Mouse (Mus musculus) right cerebral cortex, postnatal 25 days (tissue): ENCODE measurements at regions not wholly inside any gene's neighbourhood (a gene's known extent, or its start where the extent isn't known, plus 50 kb on each side); places are given as distances from the start of the nearest gene placed in this dataset.

Source experiments
- DNase-seq: peaks from one replicate; pipeline ENCODE4 v3.0.0; 2022

DNA sequence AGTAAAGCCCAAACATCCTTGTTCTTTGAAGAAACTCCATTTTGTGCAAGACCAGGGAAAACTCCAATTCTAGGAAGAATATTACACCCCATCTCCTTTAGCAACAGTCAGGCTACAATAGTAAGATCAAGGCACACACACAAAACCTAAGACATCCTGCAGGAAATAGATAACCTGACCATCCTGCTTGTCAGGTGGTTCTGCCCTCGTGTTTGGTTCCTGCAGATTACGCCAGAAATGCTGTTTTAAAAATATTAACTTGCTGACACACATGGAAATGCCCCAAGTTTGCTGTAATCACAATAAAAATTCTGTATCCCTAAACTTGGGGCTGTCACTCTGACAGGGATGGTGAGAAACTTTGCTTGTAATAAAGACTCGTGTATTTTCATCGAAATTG, 251.6 kb downstream of the Kcnj3 start:
- no peak for DNase-seq

DNA sequence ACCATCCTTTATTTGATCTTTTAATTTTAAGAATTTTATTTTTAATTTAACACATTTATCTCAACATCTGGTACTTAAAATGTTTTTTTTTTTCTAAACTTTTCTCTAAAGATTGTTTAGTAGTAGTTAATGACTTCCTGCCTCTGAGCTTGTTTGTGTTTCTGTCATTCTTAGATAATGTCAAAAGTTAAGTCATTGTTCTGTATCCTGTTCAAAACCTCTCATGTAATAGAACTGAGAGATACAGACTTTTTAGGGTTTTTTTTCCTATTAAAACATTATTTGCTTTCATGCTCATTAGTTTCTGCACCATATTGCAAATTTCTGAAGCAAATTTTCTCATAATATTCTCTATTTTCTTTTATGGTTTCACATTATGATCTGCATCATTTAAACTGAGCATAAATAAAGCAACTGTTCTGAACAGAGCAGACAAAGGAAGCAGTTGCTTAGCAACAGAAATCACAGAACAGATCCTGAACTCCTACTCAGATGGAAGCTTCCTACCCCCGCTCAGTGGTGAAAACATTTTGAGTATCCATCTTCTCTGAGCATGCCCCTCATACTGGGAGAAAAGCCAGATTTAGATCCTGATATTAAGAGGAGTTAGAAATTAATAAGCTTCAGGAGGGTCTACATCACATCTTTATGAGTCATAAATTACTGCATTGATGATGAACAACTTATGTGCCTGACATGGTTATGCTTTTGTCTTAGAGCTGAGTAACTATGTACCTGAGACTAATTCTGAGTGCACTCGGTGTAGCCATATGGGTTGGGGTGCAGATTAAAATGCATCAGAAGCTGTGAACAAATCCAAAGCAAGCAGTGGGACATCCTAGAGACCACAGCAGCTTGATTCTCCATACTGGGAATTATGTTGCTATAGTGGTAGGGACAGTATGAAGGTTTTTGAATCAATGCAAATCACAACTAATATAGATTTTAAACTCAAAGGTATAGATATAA, 257.4 kb downstream of the Kcnj3 start:
- peak; percentile 22 for DNase-seq

DNA sequence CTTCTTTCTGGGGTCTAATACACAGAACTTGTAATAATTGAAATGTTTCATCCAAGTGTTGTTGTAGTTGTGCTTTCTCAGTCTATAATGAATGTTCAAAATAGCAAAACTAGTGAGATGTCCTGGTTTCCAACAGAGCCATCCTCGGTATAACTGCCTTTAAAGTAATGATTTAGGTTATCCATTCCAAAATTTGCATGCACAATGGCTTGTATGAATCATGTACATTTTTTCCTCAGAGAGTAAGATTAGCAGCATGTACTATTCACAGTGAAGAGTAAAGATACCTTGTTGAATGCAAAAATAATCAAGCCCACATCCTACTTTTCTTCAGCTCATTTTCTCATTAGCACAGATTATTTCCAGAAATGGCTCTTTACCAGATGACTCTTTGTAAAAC, 263.9 kb downstream of the Kcnj3 start:
- DNase-seq, result no peak
